Mouse (Mus musculus): ENCODE data around the gene 4933430I17Rik. TPM values are rescaled to one million over a fixed set of nuclear protein-coding genes. Genes with fewer than 3 reads are reported as not detected.

Gene 4933430I17Rik
- polyA plus RNA-seq, 1 experiment from 2014 or later = 0.43 TPM

DNA sequence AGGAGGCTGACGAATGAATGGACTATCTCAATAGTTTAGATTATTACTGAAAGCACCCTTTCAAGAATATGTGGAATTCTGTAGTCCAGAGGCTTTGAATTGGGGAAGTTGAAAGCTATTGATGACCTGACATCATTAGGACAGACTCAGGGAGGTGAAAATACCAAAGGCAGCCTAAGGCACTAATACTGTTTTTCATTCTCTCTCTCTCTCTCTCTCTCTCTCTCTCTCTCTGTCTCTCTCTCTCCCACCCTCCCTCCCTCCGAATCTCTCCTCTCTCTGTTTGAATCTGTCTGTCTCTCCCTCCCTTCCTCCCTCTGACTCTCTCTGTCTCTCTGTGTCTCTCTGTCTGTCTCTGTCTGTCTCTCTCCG is 36.4 kb downstream of the 4933430I17Rik start:
- 0 out of 2 replicates have a peak, but pooled peaks have one; percentile 8 for ATAC-seq
- H3K4me3 ChIP-seq (replicated peaks) = no peak overlapping the region
- H3K4me1 ChIP-seq (replicated peaks) = peaks cover 9% of the 10 kb centered on the region; the same call in 1 of the 2 replicates
- no peak overlapping the region for H3K27ac ChIP-seq
- H3K4me2 ChIP-seq (replicated peaks) = no peak overlapping the region
- no peaks in the 10 kb centered on the region for H3K9me3 ChIP-seq
- H3K36me3 ChIP-seq = no peaks in the 10 kb centered on the region
- H3K9ac ChIP-seq = no peak overlapping the region
- 60% methylated on average over 3 of the region's 3 CpGs for WGBS
- H3K27me3 ChIP-seq (replicated peaks) = no peaks in the 10 kb centered on the region

DNA sequence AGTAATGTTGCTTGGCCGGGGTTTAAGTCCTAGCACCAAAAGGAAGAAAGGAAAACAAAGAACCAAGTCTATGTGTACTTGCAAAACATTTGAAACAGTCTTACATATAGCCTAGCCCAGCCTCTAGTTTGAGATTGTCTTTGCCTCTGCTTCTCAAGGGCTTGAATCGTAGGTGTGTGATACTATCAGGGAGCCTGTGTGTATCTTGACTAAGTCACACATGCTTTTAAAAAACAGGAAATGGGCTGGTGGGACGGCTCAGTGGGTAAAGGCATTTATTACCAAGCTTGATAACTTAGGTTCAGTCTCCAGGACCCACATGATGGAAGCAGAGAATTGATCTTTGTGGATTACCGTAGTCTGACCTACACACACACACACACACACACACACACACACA is 36.8 kb downstream of the 4933430I17Rik start:
- WGBS = 63% methylated on average over 4 of the region's 4 CpGs
- H3K9ac ChIP-seq = no peak overlapping the region
- peaks cover 10% of the 10 kb centered on the region; the same call in 1 of the 2 replicates for H3K4me1 ChIP-seq (replicated peaks)
- no peak overlapping the region for H3K27ac ChIP-seq
- H3K36me3 ChIP-seq = no peaks in the 10 kb centered on the region
- no peak overlapping the region for H3K4me2 ChIP-seq (replicated peaks)
- H3K9me3 ChIP-seq = no peaks in the 10 kb centered on the region
- no peaks in the 10 kb centered on the region for H3K27me3 ChIP-seq (replicated peaks)
- ATAC-seq = no peak
- no peak overlapping the region for H3K4me3 ChIP-seq (replicated peaks)

- 0 out of 2 replicates have a peak overlapping the region, but pooled peaks have one; percentile 13 for H3K27ac ChIP-seq
- no peak overlapping the region for H3K4me3 ChIP-seq (replicated peaks)
- H3K27me3 ChIP-seq (replicated peaks) = no peaks in the 10 kb centered on the region
- peak; percentile 59; the same call in 1 of the 2 replicates for ATAC-seq
- no peaks in the 10 kb centered on the region for H3K9me3 ChIP-seq
- H3K4me1 ChIP-seq (replicated peaks) = peaks cover 8% of the 10 kb centered on the region; the same call in 1 of the 2 replicates
- H3K4me2 ChIP-seq (replicated peaks) = no peak overlapping the region
- no peaks in the 10 kb centered on the region for H3K36me3 ChIP-seq
- no peak overlapping the region for H3K9ac ChIP-seq
- 38% methylated on average over 4 of the region's 4 CpGs for WGBS
These were observed 41.4 kb downstream of the 4933430I17Rik start for GRCm38 (mm10) chr4:62566530-62566929.

GRCm38 (mm10) chr4:62567696-62568095 is 42.5 kb downstream of the 4933430I17Rik start:
- H3K4me3 ChIP-seq (replicated peaks) = no peak overlapping the region
- no peak overlapping the region for H3K9ac ChIP-seq
- H3K27me3 ChIP-seq (replicated peaks) = no peaks in the 10 kb centered on the region
- H3K27ac ChIP-seq = no peak overlapping the region
- H3K4me2 ChIP-seq (replicated peaks) = no peak overlapping the region
- no peaks in the 10 kb centered on the region for H3K36me3 ChIP-seq
- 88% methylated on average over 6 of the region's 6 CpGs for WGBS
- H3K9me3 ChIP-seq = no peaks in the 10 kb centered on the region
- H3K4me1 ChIP-seq (replicated peaks) = peaks cover 7% of the 10 kb centered on the region; the same call in 1 of the 2 replicates
- no peak for ATAC-seq

- Histone ChIP-seq H3K4me3 (replicated peaks) (no peak overlapping the region), H3K27me3 (replicated peaks) (no peaks in the 10 kb centered on the region), H3K4me2 (replicated peaks) (no peak overlapping the region), H3K27ac (no peak overlapping the region), H3K4me1 (replicated peaks) (peaks cover 7% of the 10 kb centered on the region; the same call in 1 of the 2 replicates), H3K36me3 (no peaks in the 10 kb centered on the region), H3K9me3 (no peaks in the 10 kb centered on the region), H3K9ac (no peak overlapping the region)
- 75% methylated on average over 1 of the region's 1 CpGs for WGBS
- ATAC-seq = no peak
These were observed 43.2 kb downstream of the 4933430I17Rik start for GRCm38 (mm10) chr4:62568359-62568758.

DNA sequence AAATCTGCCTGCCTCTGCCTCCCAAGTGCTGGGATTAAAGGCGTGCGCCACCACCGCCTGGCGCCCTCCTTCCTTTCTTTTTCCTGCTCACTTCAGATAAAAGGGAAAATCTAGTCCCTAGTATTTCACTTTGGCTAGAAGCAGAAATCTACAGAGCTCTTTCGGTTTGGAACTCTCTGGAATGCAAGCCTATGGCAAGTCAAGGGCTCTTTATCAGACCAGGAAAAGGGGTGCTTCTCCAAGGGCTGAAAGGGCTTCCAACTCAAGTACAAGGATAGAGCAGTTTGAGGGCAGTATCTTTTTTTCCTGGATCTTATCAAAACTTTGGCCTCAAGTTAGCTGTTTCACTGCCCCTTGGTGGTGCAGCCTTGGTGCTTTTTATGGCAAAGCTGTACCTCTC is 44.4 kb downstream of the 4933430I17Rik start:
- Histone ChIP-seq H3K4me3 (replicated peaks) (no peak overlapping the region), H3K9me3 (no peaks in the 10 kb centered on the region), H3K9ac (no peak overlapping the region), H3K27me3 (replicated peaks) (no peaks in the 10 kb centered on the region), H3K4me1 (replicated peaks) (peaks cover 7% of the 10 kb centered on the region; the same call in 1 of the 2 replicates), H3K27ac (peak overlapping the region; percentile 44; the same call in 1 of the 2 replicates), H3K36me3 (no peaks in the 10 kb centered on the region), H3K4me2 (replicated peaks) (no peak overlapping the region)
- ATAC-seq = no peak
- 91% methylated on average over 5 of the region's 5 CpGs for WGBS

DNA sequence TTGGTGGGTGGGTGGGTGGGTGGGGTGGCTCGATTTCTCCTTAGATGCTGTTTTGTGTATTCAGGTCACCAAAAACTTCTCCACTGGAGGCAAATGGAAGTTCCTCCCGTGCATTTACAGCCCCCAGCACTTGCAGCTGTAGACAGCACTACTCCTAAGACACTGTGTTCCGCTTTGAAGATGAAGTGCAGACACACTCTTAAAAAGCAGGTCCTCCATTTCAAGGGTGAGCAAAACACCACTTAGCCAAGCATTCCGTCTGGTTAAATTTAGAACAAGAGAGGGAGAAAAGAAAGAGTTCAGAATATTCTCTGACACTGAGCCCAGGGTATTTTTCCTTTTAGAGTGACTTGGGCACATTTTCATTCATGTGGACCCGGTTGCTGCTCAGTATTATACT is 44.9 kb downstream of the 4933430I17Rik start:
- Histone ChIP-seq H3K36me3 (no peaks in the 10 kb centered on the region), H3K4me3 (replicated peaks) (no peak overlapping the region), H3K27ac (peak overlapping the region; percentile 51; the same call in 1 of the 2 replicates), H3K9me3 (no peaks in the 10 kb centered on the region), H3K4me2 (replicated peaks) (no peak overlapping the region), H3K4me1 (replicated peaks) (peaks cover 7% of the 10 kb centered on the region; the same call in 1 of the 2 replicates), H3K27me3 (replicated peaks) (no peaks in the 10 kb centered on the region), H3K9ac (no peak overlapping the region)
- ATAC-seq = no peak
- 40% methylated on average over 5 of the region's 5 CpGs for WGBS

- Histone ChIP-seq H3K9me3 (no peaks in the 10 kb centered on the region), H3K4me1 (replicated peaks) (peaks cover 15% of the 10 kb centered on the region), H3K27me3 (replicated peaks) (peaks cover 14% of the 10 kb centered on the region; the same call in 1 of the 2 replicates), H3K36me3 (no peaks in the 10 kb centered on the region), H3K4me2 (replicated peaks) (peak overlapping the region; percentile 79), H3K27ac (no peak overlapping the region), H3K9ac (peak overlapping the region; percentile 71), H3K4me3 (replicated peaks) (peak overlapping the region; percentile 50)
- 27% methylated on average over 18 of the region's 18 CpGs for WGBS
- ATAC-seq = peak; percentile 66
These were observed 57.4 kb downstream of the 4933430I17Rik start for GRCm38 (mm10) chr4:62582365-62583264.

DNA sequence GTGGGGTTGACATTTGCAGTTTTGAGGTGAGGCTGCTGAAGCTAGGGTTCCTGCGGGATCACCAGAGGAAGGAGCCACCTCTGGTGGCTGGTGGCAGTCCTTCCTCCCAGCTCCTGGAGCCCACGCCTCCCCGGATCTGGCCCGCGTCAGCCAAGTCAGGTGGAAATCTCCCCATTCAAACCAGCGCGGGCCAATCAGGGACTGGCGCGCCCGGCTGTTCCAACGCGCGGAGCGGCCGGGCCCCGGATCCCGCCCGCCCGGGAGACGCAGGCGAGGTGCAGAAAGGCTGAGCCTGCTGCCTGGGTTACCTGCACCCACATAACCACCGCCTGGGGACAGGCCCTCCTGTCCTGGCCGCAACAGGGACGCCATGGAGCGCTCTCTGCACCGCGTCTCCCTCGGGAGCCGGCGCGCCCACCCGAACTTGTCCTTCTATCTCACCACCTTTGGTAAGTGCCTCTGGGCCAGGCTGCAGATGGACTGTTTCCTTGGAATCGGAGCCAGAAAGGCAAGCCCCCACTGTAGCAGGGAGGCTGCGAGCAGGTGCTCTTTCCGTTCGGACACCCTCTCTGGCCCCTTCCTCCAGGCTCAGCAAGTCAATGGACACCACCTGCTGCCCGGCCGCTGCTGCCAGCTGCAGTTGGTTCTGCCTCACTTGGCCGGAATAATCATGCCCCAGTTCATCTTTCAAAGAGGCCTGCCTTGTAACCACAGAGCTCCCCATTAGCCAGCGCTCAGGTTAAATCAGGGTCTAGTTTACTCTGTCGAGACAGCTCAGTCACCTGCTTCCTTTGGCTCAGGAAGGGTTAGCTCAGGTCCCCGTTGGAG is 58.3 kb downstream of the 4933430I17Rik start:
- 2% methylated on average over 41 of the region's 42 CpGs for WGBS
- Histone ChIP-seq H3K27me3 (replicated peaks) (peaks cover 14% of the 10 kb centered on the region; the same call in 1 of the 2 replicates), H3K27ac (0 out of 2 replicates have a peak overlapping the region, but pooled peaks have one; percentile 32), H3K4me1 (replicated peaks) (peaks cover 15% of the 10 kb centered on the region), H3K4me3 (replicated peaks) (peak overlapping the region; percentile 50), H3K9me3 (no peaks in the 10 kb centered on the region), H3K36me3 (no peaks in the 10 kb centered on the region), H3K9ac (peak overlapping the region; percentile 71), H3K4me2 (replicated peaks) (peak overlapping the region; percentile 79)
- ATAC-seq = peak; percentile 96

DNA sequence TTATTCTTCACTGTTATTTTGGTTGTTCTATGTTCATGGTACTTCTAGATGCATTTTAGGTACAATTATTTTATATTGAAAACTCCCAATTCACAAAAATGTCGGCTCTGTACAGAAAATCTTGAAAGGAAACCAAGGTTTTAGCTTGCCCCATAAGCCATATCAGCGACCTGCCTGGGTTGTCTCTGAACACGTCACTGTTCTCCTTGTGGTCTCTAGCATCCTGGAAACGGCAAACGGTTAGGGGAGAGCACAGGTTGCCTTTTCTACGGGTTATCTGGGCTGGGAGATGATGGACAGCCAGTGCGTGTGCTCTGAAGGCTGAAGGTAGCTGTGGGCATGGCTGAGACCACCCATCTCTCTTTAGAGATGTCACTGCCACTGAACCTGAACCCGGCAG is 61.9 kb downstream of the 4933430I17Rik start:
- H3K27me3 ChIP-seq (replicated peaks) = peaks cover 14% of the 10 kb centered on the region; the same call in 1 of the 2 replicates
- no peaks in the 10 kb centered on the region for H3K9me3 ChIP-seq
- no peaks in the 10 kb centered on the region for H3K36me3 ChIP-seq
- H3K4me1 ChIP-seq (replicated peaks) = peaks cover 17% of the 10 kb centered on the region
- no peak for ATAC-seq
- H3K4me2 ChIP-seq (replicated peaks) = no peak overlapping the region
- H3K4me3 ChIP-seq (replicated peaks) = no peak overlapping the region
- 84% methylated on average over 8 of the region's 8 CpGs for WGBS
- H3K9ac ChIP-seq = no peak overlapping the region
- no peak overlapping the region for H3K27ac ChIP-seq

DNA sequence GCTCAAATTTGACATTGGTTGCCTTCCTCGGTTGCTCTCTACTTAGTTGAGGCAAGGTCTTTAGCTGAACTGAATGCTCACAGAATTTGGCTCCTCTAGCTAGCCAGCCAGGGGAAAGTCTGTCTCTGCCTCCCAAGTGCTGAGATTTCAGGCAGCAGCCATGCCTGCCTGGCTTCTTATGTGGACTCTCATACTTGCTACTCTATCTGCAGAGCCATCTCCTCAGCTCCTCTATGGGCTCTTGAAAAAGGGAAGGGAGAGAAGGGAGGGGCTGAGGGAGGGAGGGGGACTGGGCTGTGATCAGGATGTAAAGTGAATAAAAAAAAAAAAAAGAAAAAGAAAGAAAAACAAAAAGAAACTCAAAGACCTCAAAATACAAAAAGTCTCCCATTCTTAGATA is 65.7 kb downstream of the 4933430I17Rik start:
- Histone ChIP-seq H3K36me3 (no peaks in the 10 kb centered on the region), H3K27me3 (replicated peaks) (no peaks in the 10 kb centered on the region), H3K4me2 (replicated peaks) (no peak overlapping the region), H3K9ac (no peak overlapping the region), H3K4me1 (replicated peaks) (0 out of 2 replicates have a peak, but pooled peaks cover 7% of the 10 kb centered on the region), H3K27ac (peak overlapping the region; percentile 46; the same call in 1 of the 2 replicates), H3K9me3 (no peaks in the 10 kb centered on the region), H3K4me3 (replicated peaks) (no peak overlapping the region)
- WGBS = 65% methylated on average over 1 of the region's 1 CpGs
- ATAC-seq = peak; percentile 78; the same call in 1 of the 2 replicates

DNA sequence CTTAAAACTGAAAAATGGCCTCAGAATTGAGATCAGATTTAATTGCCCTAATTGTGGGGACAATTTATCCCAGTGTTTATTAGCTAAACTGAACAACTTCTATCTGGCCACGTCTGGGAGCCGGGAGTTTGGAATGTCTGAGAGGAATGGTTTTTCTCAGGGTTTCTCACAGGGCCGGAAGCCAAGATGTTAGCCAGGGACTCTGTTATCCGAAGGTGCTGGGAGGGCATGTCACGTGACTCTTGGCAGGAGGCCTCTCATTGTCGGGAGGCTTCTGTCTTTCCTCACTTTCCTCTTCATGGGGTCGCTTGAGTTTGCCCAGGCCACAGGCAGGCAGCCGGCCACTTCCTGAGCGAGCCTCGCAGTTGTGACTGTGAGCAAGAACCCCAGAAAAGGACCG is 66.2 kb downstream of the 4933430I17Rik start:
- peak overlapping the region; percentile 52 for H3K27ac ChIP-seq
- no peak overlapping the region for H3K4me3 ChIP-seq (replicated peaks)
- H3K4me1 ChIP-seq (replicated peaks) = 0 out of 2 replicates have a peak, but pooled peaks cover 7% of the 10 kb centered on the region
- H3K9ac ChIP-seq = no peak overlapping the region
- peak; percentile 82 for ATAC-seq
- H3K4me2 ChIP-seq (replicated peaks) = peak overlapping the region; percentile 20; the same call in 1 of the 2 replicates
- H3K27me3 ChIP-seq (replicated peaks) = no peaks in the 10 kb centered on the region
- H3K36me3 ChIP-seq = no peaks in the 10 kb centered on the region
- H3K9me3 ChIP-seq = no peaks in the 10 kb centered on the region
- WGBS = 15% methylated on average over 11 of the region's 11 CpGs
